Mouse (Mus musculus): ENCODE data around the gene Mtfp1. TPM values are rescaled to one million over a fixed set of nuclear protein-coding genes. Genes with fewer than 3 reads are reported as not detected.

Gene Mtfp1
- polyA plus RNA-seq, 1 experiment: 5.1 TPM

GRCm38 (mm10) chr11:4062981-4063380 is 32.3 kb downstream of the Mtfp1 start:
- DNase-seq (ENCODE audit: low read depth in 1 of 2, low spot score in 2 of 2): no peak
- H3K27me3 ChIP-seq (ENCODE audit: control insufficient read depth, insufficient read depth, low read length): no peaks in the 10 kb centered on the region
- H3K4me3 ChIP-seq (ENCODE audit: extremely low read depth, insufficient read depth, insufficient read length): no peak overlapping the region
- no peaks in the 10 kb centered on the region for H3K36me3 ChIP-seq (ENCODE audit: control insufficient read depth, insufficient read depth, low read length)
- 67% methylated on average over 6 of the region's 6 CpGs for WGBS
- H3K27ac ChIP-seq (ENCODE audit: insufficient read depth, low read length): no peak overlapping the region
- no peaks in the 10 kb centered on the region for H3K4me1 ChIP-seq (ENCODE audit: control insufficient read depth, insufficient read depth, insufficient read length)
- TF ChIP-seq POLR2A (IDR thresholded peaks at IDR 0.05; ENCODE audit: low read depth, low read length) (no peak), CTCF (IDR thresholded peaks at IDR 0.05; ENCODE audit: extremely low read depth, insufficient read depth, insufficient read length, insufficient replicate concordance) (no peak)

GRCm38 (mm10) chr11:4062523-4062922 is 32.7 kb downstream of the Mtfp1 start:
- Histone ChIP-seq H3K4me1 (ENCODE audit: control insufficient read depth, insufficient read depth, insufficient read length) (no peaks in the 10 kb centered on the region), H3K4me3 (ENCODE audit: extremely low read depth, insufficient read depth, insufficient read length) (no peak overlapping the region), H3K27ac (ENCODE audit: insufficient read depth, low read length) (no peak overlapping the region), H3K36me3 (ENCODE audit: control insufficient read depth, insufficient read depth, low read length) (no peaks in the 10 kb centered on the region), H3K27me3 (ENCODE audit: control insufficient read depth, insufficient read depth, low read length) (no peaks in the 10 kb centered on the region)
- no peak for DNase-seq (ENCODE audit: low read depth in 1 of 2, low spot score in 2 of 2)
- TF ChIP-seq POLR2A (IDR thresholded peaks at IDR 0.05; ENCODE audit: low read depth, low read length): no peak
- no peak for TF ChIP-seq CTCF (IDR thresholded peaks at IDR 0.05; ENCODE audit: extremely low read depth, insufficient read depth, insufficient read length, insufficient replicate concordance)
- WGBS: 87% methylated on average over 4 of the region's 4 CpGs

- no peak for DNase-seq (ENCODE audit: low read depth in 1 of 2, low spot score in 2 of 2)
- Histone ChIP-seq H3K27me3 (ENCODE audit: control insufficient read depth, insufficient read depth, low read length) (no peaks in the 10 kb centered on the region), H3K4me3 (ENCODE audit: extremely low read depth, insufficient read depth, insufficient read length) (no peak overlapping the region), H3K36me3 (ENCODE audit: control insufficient read depth, insufficient read depth, low read length) (no peaks in the 10 kb centered on the region), H3K27ac (ENCODE audit: insufficient read depth, low read length) (no peak overlapping the region), H3K4me1 (ENCODE audit: control insufficient read depth, insufficient read depth, insufficient read length) (no peaks in the 10 kb centered on the region)
- 75% methylated on average over 5 of the region's 5 CpGs for WGBS
- TF ChIP-seq POLR2A (IDR thresholded peaks at IDR 0.05; ENCODE audit: low read depth, low read length) (no peak), CTCF (IDR thresholded peaks at IDR 0.05; ENCODE audit: extremely low read depth, insufficient read depth, insufficient read length, insufficient replicate concordance) (no peak)
Observed at GRCm38 (mm10) chr11:4060866-4061575, 34.2 kb downstream of the Mtfp1 start.

GRCm38 (mm10) chr11:4053586-4053985 is 41.7 kb downstream of the Mtfp1 start:
- no peaks in the 10 kb centered on the region for H3K27me3 ChIP-seq (ENCODE audit: control insufficient read depth, insufficient read depth, low read length)
- TF ChIP-seq POLR2A (IDR thresholded peaks at IDR 0.05; ENCODE audit: low read depth, low read length) (no peak), CTCF (IDR thresholded peaks at IDR 0.05; ENCODE audit: extremely low read depth, insufficient read depth, insufficient read length, insufficient replicate concordance) (peak; percentile 73; the same call in 1 of the 2 replicates)
- H3K36me3 ChIP-seq (ENCODE audit: control insufficient read depth, insufficient read depth, low read length): no peaks in the 10 kb centered on the region
- no peak overlapping the region for H3K27ac ChIP-seq (ENCODE audit: insufficient read depth, low read length)
- peak; percentile 15 to 45 for DNase-seq (ENCODE audit: low read depth in 1 of 2, low spot score in 2 of 2)
- H3K4me1 ChIP-seq (ENCODE audit: control insufficient read depth, insufficient read depth, insufficient read length): no peaks in the 10 kb centered on the region
- WGBS: 25% methylated on average over 5 of the region's 5 CpGs
- H3K4me3 ChIP-seq (ENCODE audit: extremely low read depth, insufficient read depth, insufficient read length): no peak overlapping the region

GRCm38 (mm10) chr11:4048438-4048837 is 46.8 kb downstream of the Mtfp1 start:
- Histone ChIP-seq H3K27me3 (ENCODE audit: control insufficient read depth, insufficient read depth, low read length) (no peaks in the 10 kb centered on the region), H3K4me3 (ENCODE audit: extremely low read depth, insufficient read depth, insufficient read length) (no peak overlapping the region), H3K27ac (ENCODE audit: insufficient read depth, low read length) (no peak overlapping the region), H3K36me3 (ENCODE audit: control insufficient read depth, insufficient read depth, low read length) (no peaks in the 10 kb centered on the region), H3K4me1 (ENCODE audit: control insufficient read depth, insufficient read depth, insufficient read length) (no peaks in the 10 kb centered on the region)
- no peak for DNase-seq (ENCODE audit: low read depth in 1 of 2, low spot score in 2 of 2)
- TF ChIP-seq POLR2A (IDR thresholded peaks at IDR 0.05; ENCODE audit: low read depth, low read length): no peak
- TF ChIP-seq CTCF (IDR thresholded peaks at IDR 0.05; ENCODE audit: extremely low read depth, insufficient read depth, insufficient read length, insufficient replicate concordance): no peak
- 85% methylated on average over 6 of the region's 6 CpGs for WGBS

- Histone ChIP-seq H3K4me3 (ENCODE audit: extremely low read depth, insufficient read depth, insufficient read length) (no peak overlapping the region), H3K36me3 (ENCODE audit: control insufficient read depth, insufficient read depth, low read length) (no peaks in the 10 kb centered on the region), H3K4me1 (ENCODE audit: control insufficient read depth, insufficient read depth, insufficient read length) (no peaks in the 10 kb centered on the region), H3K27ac (ENCODE audit: insufficient read depth, low read length) (no peak overlapping the region), H3K27me3 (ENCODE audit: control insufficient read depth, insufficient read depth, low read length) (no peaks in the 10 kb centered on the region)
- WGBS: 92% methylated on average over 2 of the region's 2 CpGs
- no peak for DNase-seq (ENCODE audit: low read depth in 1 of 2, low spot score in 2 of 2)
- TF ChIP-seq CTCF (IDR thresholded peaks at IDR 0.05; ENCODE audit: extremely low read depth, insufficient read depth, insufficient read length, insufficient replicate concordance) (no peak), POLR2A (IDR thresholded peaks at IDR 0.05; ENCODE audit: low read depth, low read length) (no peak)
Observed at GRCm38 (mm10) chr11:4047766-4048165, 47.5 kb downstream of the Mtfp1 start.

GRCm38 (mm10) chr11:4046526-4046925 is 48.7 kb downstream of the Mtfp1 start:
- Histone ChIP-seq H3K4me1 (ENCODE audit: control insufficient read depth, insufficient read depth, insufficient read length) (no peaks in the 10 kb centered on the region), H3K36me3 (ENCODE audit: control insufficient read depth, insufficient read depth, low read length) (no peaks in the 10 kb centered on the region), H3K27ac (ENCODE audit: insufficient read depth, low read length) (no peak overlapping the region), H3K4me3 (ENCODE audit: extremely low read depth, insufficient read depth, insufficient read length) (no peak overlapping the region), H3K27me3 (ENCODE audit: control insufficient read depth, insufficient read depth, low read length) (no peaks in the 10 kb centered on the region)
- no peak for DNase-seq (ENCODE audit: low read depth in 1 of 2, low spot score in 2 of 2)
- TF ChIP-seq CTCF (IDR thresholded peaks at IDR 0.05; ENCODE audit: extremely low read depth, insufficient read depth, insufficient read length, insufficient replicate concordance): no peak
- WGBS: 66% methylated on average over 5 of the region's 5 CpGs

Measured in spleen, adult 2 months (tissue).